Mouse (Mus musculus) ES-Bruce4 (cell line): ENCODE measurements at regions not wholly inside any gene's neighbourhood (a gene's known extent, or its start where the extent isn't known, plus 50 kb on each side); places are given as distances from the start of the nearest gene placed in this dataset.

Experiments used
- EP300 ChIP-seq: IDR thresholded peaks from 2 replicates; pipeline ENCODE4 v1.6.1; 2011; ENCODE audit warnings: low read depth, low read length; ENCODE audit not compliant: insufficient read depth
- POLR2A ChIP-seq: IDR thresholded peaks from one replicate; pipeline ENCODE4 v1.8.1; 2011; ENCODE audit warnings: low read length; ENCODE audit not compliant: insufficient read depth

DNA sequence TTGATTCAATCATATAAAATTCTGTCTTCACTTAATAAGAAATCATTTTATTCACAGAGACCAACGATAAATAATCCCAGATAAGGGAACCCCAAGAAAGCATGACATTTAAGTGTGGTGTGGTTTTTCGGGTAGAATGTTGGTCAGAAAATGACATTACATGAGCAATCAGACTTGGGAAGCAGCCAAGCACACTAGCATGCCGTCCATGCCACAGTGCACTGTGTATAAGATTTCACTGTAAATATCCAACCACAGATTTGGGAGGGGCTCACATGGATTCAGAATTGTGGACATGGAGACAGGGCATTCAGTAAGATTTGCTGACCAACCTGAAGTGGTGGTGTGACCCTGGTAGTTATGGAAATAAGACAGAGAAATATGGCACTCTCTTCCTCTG is 185.8 kb upstream of the Adamts5 start:
- no peak for TF ChIP-seq POLR2A
- TF ChIP-seq EP300 = no peak
